Comparison of ENCODE assay signal across 14 mouse cellular contexts in the genomic region with DNA sequence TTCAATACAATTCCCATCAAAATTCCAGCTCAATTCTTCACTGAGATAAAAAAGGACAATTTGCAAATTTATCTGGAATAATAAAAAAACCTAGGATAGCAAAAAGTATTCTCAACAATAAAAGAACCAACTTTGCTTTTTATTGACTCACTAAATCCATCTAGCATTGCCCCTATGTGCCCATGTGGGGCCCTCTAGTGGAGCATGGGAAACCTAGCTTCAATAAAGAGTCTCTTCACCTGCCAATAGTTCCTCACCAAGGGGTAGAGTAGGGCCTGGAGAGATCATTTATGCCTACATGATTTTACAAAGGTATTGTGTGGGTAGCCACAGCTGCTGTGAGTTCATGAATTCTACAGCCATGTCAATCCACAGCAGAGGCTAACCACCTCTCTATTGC.
DNase-seq lines count a peak whose midpoint lies in the region; ATAC-seq and TF ChIP-seq lines count a peak whose summit lies in the region.
"Had no signal": no experiment of that assay in that cellular context is flagged by ENCODE, and none has a peak within 500 bp of the region (broad histone marks: within the 10 kb centered on the region; RNA-seq: fewer than 3 reads in every experiment).

No protein-coding gene starts in this region.

- ATAC-seq in common myeloid progenitor, adult 5-6 weeks (replicated peaks; ENCODE audit: low read depth, poor library complexity, severe bottlenecking) = peak; percentile 78
- ATAC-seq: forebrain, embryonic 15.5 days; hindbrain, embryonic 16.5 days had no signal

- H3K36me3 ChIP-seq in kidney, adult 2 months (ENCODE audit: control insufficient read depth, insufficient read depth, low read length) = no peaks in the 10 kb centered on the region
- no peaks in the 10 kb centered on the region for H3K36me3 ChIP-seq in heart, embryonic 10.5 days

- H3K27ac ChIP-seq in kidney, adult 2 months (ENCODE audit: insufficient read depth, low read depth, low read length) = no peak overlapping the region
- no peak overlapping the region for H3K27ac ChIP-seq in heart, embryonic 10.5 days
- H3K27ac ChIP-seq: embryonic facial prominence, embryonic 10.5 days; forebrain, embryonic 15.5 days; limb, embryonic 12.5 days; neural tube, embryonic 13.5 days had no signal

- peak; percentile 35; the same call in 1 of the 2 replicates for TF ChIP-seq CTCF in kidney, adult 2 months (conservative IDR thresholded peaks at IDR 0.05; ENCODE audit: insufficient read depth, insufficient read length, low read depth, low read length)

- intact Hi-C loops in gastrocnemius, postnatal 14 days (cut with DNase I; ENCODE audit: low total_unique reads) = no loop called here

- peak; percentile 17 for DNase-seq in kidney, adult 2 months
- DNase-seq in kidney, postnatal 25 days = no peak
- peak; percentile 34 for DNase-seq in A20 (ENCODE audit: low read depth, low spot score)
- peak; percentile 21 for DNase-seq in ES-CJ7 (ENCODE audit: low read depth, low spot score)
- no peak for DNase-seq in heart, embryonic 10.5 days (ENCODE audit: low spot score)
- DNase-seq in gastrocnemius, postnatal 14 days = no peak
- DNase-seq in yolk sac, embryonic 10.5 days (ENCODE audit: low spot score) = no peak

- H3K4me1 ChIP-seq in kidney, adult 2 months (ENCODE audit: control insufficient read depth, insufficient read depth, low read length) = no peaks in the 10 kb centered on the region
- no peaks in the 10 kb centered on the region for H3K4me1 ChIP-seq in heart, embryonic 10.5 days
- H3K4me1 ChIP-seq: embryonic facial prominence, embryonic 10.5 days; forebrain, embryonic 15.5 days; limb, embryonic 12.5 days; megakaryocyte, embryonic 14.5 days had no signal

- no peak overlapping the region for H3K4me3 ChIP-seq in kidney, adult 2 months (ENCODE audit: insufficient read depth, low read depth, low read length)
- H3K4me3 ChIP-seq in heart, embryonic 10.5 days = no peak overlapping the region
- H3K4me3 ChIP-seq: embryonic facial prominence, embryonic 10.5 days; forebrain, embryonic 15.5 days; limb, embryonic 12.5 days; megakaryocyte, embryonic 14.5 days; neural tube, embryonic 13.5 days had no signal

- H3K9me3 ChIP-seq in heart, embryonic 10.5 days = no peaks in the 10 kb centered on the region
- H3K9me3 ChIP-seq: embryonic facial prominence, embryonic 10.5 days; forebrain, embryonic 15.5 days; limb, embryonic 12.5 days; megakaryocyte, embryonic 14.5 days; neural tube, embryonic 13.5 days had no signal

- no peaks in the 10 kb centered on the region for H3K27me3 ChIP-seq in kidney, adult 2 months (replicated peaks; ENCODE audit: control insufficient read depth, insufficient read depth, low read length)
- H3K27me3 ChIP-seq in heart, embryonic 10.5 days (ENCODE audit: insufficient read depth, poor library complexity, severe bottlenecking) = no peaks in the 10 kb centered on the region
- H3K27me3 ChIP-seq: forebrain, embryonic 15.5 days; limb, embryonic 12.5 days; megakaryocyte, embryonic 14.5 days; neural tube, embryonic 13.5 days had no signal

- no peak for TF ChIP-seq POLR2A in kidney, adult 2 months (IDR thresholded peaks at IDR 0.05; ENCODE audit: low read depth, low read length)

Comparison
In these comparisons a context has a peak if more than half of its experiments do, and no peak if none do; other contexts are left out.
1. DNase-seq: peak in kidney, adult 2 months (single experiment), A20 (single experiment) and ES-CJ7 (single experiment); none in kidney, postnatal 25 days (0 of 2), heart, embryonic 10.5 days (single experiment), gastrocnemius, postnatal 14 days (single experiment) and yolk sac, embryonic 10.5 days (single experiment).